Mouse (Mus musculus): Measurements from ENCODE around the gene Gde1.

GRCm38 (mm10) chr7:118718066-118718465 lies 12.5 kb upstream of the Gde1 start:
- no peak for TF ChIP-seq POLR2A (IDR thresholded peaks at IDR 0.05; ENCODE audit: borderline replicate concordance, insufficient read depth, low read length)
- TF ChIP-seq CTCF (IDR thresholded peaks at IDR 0.05; ENCODE audit: borderline replicate concordance, insufficient read depth, low read depth, low read length) = no peak

Data from cerebellum, adult 2 months (tissue).